In the genomic region with DNA sequence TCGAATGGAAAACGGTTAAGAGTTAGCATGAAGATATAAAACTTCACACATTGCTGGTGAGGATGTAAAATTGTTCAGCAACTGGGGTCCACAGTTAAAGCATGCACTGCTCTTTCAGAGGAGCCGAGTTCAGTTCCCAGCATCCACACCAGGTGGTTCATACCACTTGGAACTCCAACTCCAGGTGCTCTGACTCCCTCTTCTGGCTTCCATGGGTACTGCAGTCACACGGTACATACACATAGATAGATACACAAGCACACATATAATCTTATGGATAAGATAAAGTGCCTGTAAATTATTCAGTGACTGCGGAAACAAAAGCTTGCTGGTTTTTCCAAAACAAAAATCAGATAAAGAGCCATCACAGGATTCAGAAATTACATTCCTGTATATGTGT, we compare ENCODE assay signal across 24 mouse cellular contexts. TPM values are rescaled to one million over a fixed set of nuclear protein-coding genes. Genes with fewer than 3 reads are reported as not detected.
A peak's percentile ranks its signal among the peaks of the same experiment; 100 is the strongest.
DNase-seq lines count a peak whose midpoint lies in the region; ATAC-seq and TF ChIP-seq lines count a peak whose summit lies in the region.
"Had no signal": no experiment of that assay in that cellular context is flagged by ENCODE, and none has a peak within 500 bp of the region (broad histone marks: within the 10 kb centered on the region; RNA-seq: fewer than 3 reads in every experiment).

No protein-coding gene starts in this region.

- no peak overlapping the region for H3K9ac ChIP-seq in kidney, postnatal 0 days (ENCODE audit: low read depth, low read length)
- no peak overlapping the region for H3K9ac ChIP-seq in midbrain, postnatal 0 days (replicated peaks; ENCODE audit: low read length, poor library complexity, severe bottlenecking)
- H3K9ac ChIP-seq in MEL (ENCODE audit: control insufficient read depth, low read depth, low read length, poor library complexity, severe bottlenecking): no peak overlapping the region
- H3K9ac ChIP-seq in stomach, postnatal 0 days (ENCODE audit: low read length): no peak overlapping the region
- H3K9ac ChIP-seq: hindbrain, embryonic 12.5 days; stomach, embryonic 15.5 days had no signal

- ATAC-seq in kidney, postnatal 0 days (replicated peaks; ENCODE audit: low FRiP score, low read depth): no peak
- no peak for ATAC-seq in midbrain, postnatal 0 days (ENCODE audit: low FRiP score)
- no peak for ATAC-seq in stomach, postnatal 0 days (ENCODE audit: low FRiP score, low TSS enrichment)
- ATAC-seq: activated CD4-positive, CD25-positive, alpha-beta regulatory T cell, adult 4 months; forebrain, embryonic 14.5 days; midbrain, embryonic 16.5 days; Patski had no signal

- no peak overlapping the region for H3K4me2 ChIP-seq in kidney, postnatal 0 days (ENCODE audit: low read length)
- no peak overlapping the region for H3K4me2 ChIP-seq in midbrain, postnatal 0 days (ENCODE audit: low read depth, low read length, poor library complexity, severe bottlenecking)
- no peak overlapping the region for H3K4me2 ChIP-seq in stomach, postnatal 0 days (replicated peaks; ENCODE audit: low read depth)
- H3K4me2 ChIP-seq: stomach, embryonic 15.5 days had no signal

- no peak for DNase-seq in kidney, postnatal 0 days (ENCODE audit: low spot score)
- no peak for DNase-seq in kidney, postnatal 10 days
- no peak for DNase-seq in midbrain, postnatal 0 days (ENCODE audit: low spot score)
- no peak for DNase-seq in midbrain, embryonic 10.5 days (ENCODE audit: low spot score)
- no peak for DNase-seq in MEL (ENCODE audit: low read depth, low spot score)
- DNase-seq in stomach, postnatal 0 days (ENCODE audit: low spot score): no peak
- no peak for DNase-seq in urinary bladder, postnatal 14 days (ENCODE audit: low spot score)
- DNase-seq: adrenal gland, adult 8-10 months; cerebellum, adult 8-10 months; gastrocnemius, postnatal 14 days; heart, adult 2 months; kidney, adult 9 months; kidney, postnatal 36 days; liver; lung, postnatal 14 days; right cerebral cortex, adult 18-20 months; right cerebral cortex, postnatal 4 days had no signal

- 0 out of 2 replicates have a peak, but pooled peaks cover 10% of the 10 kb centered on the region for H3K4me1 ChIP-seq in kidney, postnatal 0 days (replicated peaks; ENCODE audit: insufficient read depth, low read length)
- 0 out of 2 replicates have a peak, but pooled peaks cover 4% of the 10 kb centered on the region for H3K4me1 ChIP-seq in midbrain, postnatal 0 days (ENCODE audit: insufficient read depth, low read length)
- H3K4me1 ChIP-seq in midbrain, embryonic 10.5 days: peaks cover 70% of the 10 kb centered on the region
- H3K4me1 ChIP-seq in MEL (ENCODE audit: control insufficient read depth in 1 of 2, insufficient read depth in 2 of 2, low read length in 2 of 2): no peaks in the 10 kb centered on the region
- H3K4me1 ChIP-seq in stomach, postnatal 0 days (replicated peaks; ENCODE audit: control insufficient read depth, insufficient read depth): peaks cover 6% of the 10 kb centered on the region

- TF ChIP-seq EP300 in MEL (IDR thresholded peaks at IDR 0.05; ENCODE audit: low read depth in 1 of 2, low read length in 2 of 2): no peak
- TF ChIP-seq EP300 in stomach, postnatal 0 days (optimal IDR thresholded peaks at IDR 0.05): no peak

- H3K36me3 ChIP-seq in kidney, postnatal 0 days (ENCODE audit: insufficient read depth, low read length): no peaks in the 10 kb centered on the region
- no peaks in the 10 kb centered on the region for H3K36me3 ChIP-seq in midbrain, postnatal 0 days (ENCODE audit: insufficient read depth, low read length)
- H3K36me3 ChIP-seq in midbrain, embryonic 10.5 days: peaks cover 5% of the 10 kb centered on the region
- no peaks in the 10 kb centered on the region for H3K36me3 ChIP-seq in MEL (ENCODE audit: control insufficient read depth in 1 of 2, insufficient read depth in 2 of 2, low read length in 2 of 2)
- H3K36me3 ChIP-seq in stomach, postnatal 0 days (ENCODE audit: control insufficient read depth, insufficient read depth, low read length): no peaks in the 10 kb centered on the region
- H3K36me3 ChIP-seq: hindbrain, embryonic 12.5 days; limb, embryonic 10.5 days; stomach, embryonic 15.5 days had no signal

- no peak overlapping the region for H3K4me3 ChIP-seq in kidney, postnatal 0 days (replicated peaks; ENCODE audit: low read depth, low read length)
- H3K4me3 ChIP-seq in midbrain, postnatal 0 days (ENCODE audit: low read depth, low read length): no peak overlapping the region
- H3K4me3 ChIP-seq in midbrain, embryonic 10.5 days: no peak overlapping the region
- H3K4me3 ChIP-seq in MEL (ENCODE audit: control insufficient read depth in 1 of 2, insufficient read depth in 1 of 2, low read depth in 2 of 2, low read length in 2 of 2): no peak overlapping the region
- H3K4me3 ChIP-seq in stomach, postnatal 0 days (ENCODE audit: low read depth, low read length): no peak overlapping the region
- H3K4me3 ChIP-seq: heart, adult 2 months; hindbrain, embryonic 12.5 days; limb, embryonic 10.5 days; stomach, embryonic 15.5 days had no signal

- TF ChIP-seq RAD21 in MEL (IDR thresholded peaks at IDR 0.05; ENCODE audit: low read depth, low read length): no peak

- H3K79me2 ChIP-seq in MEL (ENCODE audit: control insufficient read depth, insufficient read depth, low read length, poor library complexity): no peaks in the 10 kb centered on the region

- H3K9me3 ChIP-seq in kidney, postnatal 0 days (replicated peaks; ENCODE audit: low read length): no peaks in the 10 kb centered on the region
- no peaks in the 10 kb centered on the region for H3K9me3 ChIP-seq in midbrain, postnatal 0 days (ENCODE audit: low read length)
- no peaks in the 10 kb centered on the region; the same call in 1 of the 2 replicates for H3K9me3 ChIP-seq in midbrain, embryonic 10.5 days (replicated peaks)
- no peaks in the 10 kb centered on the region for H3K9me3 ChIP-seq in MEL (replicated peaks; ENCODE audit: insufficient read depth, low read length)
- H3K9me3 ChIP-seq in stomach, postnatal 0 days (ENCODE audit: control insufficient read depth, low read length): no peaks in the 10 kb centered on the region
- H3K9me3 ChIP-seq: hindbrain, embryonic 12.5 days; limb, embryonic 10.5 days; stomach, embryonic 15.5 days had no signal

- 94% methylated on average over 5 of the region's 5 CpGs for WGBS in kidney, postnatal 0 days
- 98% methylated on average over 5 of the region's 5 CpGs for WGBS in midbrain, postnatal 0 days
- whole genome bisulfite sequencing in midbrain, embryonic 10.5 days: 95% methylated on average over 5 of the region's 5 CpGs
- 96% methylated on average over 5 of the region's 5 CpGs for WGBS in stomach, postnatal 0 days

- TF ChIP-seq POLR2A in MEL (IDR thresholded peaks at IDR 0.05; ENCODE audit: control insufficient read depth in 1 of 2, insufficient read depth in 1 of 2, low read depth in 1 of 2, low read length in 2 of 2, poor library complexity in 1 of 2): no peak

- TF ChIP-seq CTCF in kidney, postnatal 0 days (IDR thresholded peaks at IDR 0.05; ENCODE audit: low read depth): peak; percentile 34; the same call in 1 of the 2 replicates
- peak; percentile 55 for TF ChIP-seq CTCF in midbrain, postnatal 0 days (IDR thresholded peaks at IDR 0.05)
- TF ChIP-seq CTCF in MEL (IDR thresholded peaks at IDR 0.05 in 2 of 3, conservative IDR thresholded peaks at IDR 0.05 in 1 of 3; ENCODE audit: control insufficient read depth in 1 of 3, insufficient read depth in 1 of 3, low read depth in 2 of 3, low read length in 3 of 3, poor library complexity in 1 of 3, severe bottlenecking in 1 of 3): peak in 2 of 3 experiments; percentile 3 to 24; a peak in 1 of 6 replicates
- peak; percentile 45 for TF ChIP-seq CTCF in stomach, postnatal 0 days (IDR thresholded peaks at IDR 0.05; ENCODE audit: low read depth)

- no peak overlapping the region for H3K27ac ChIP-seq in kidney, postnatal 0 days
- no peak overlapping the region for H3K27ac ChIP-seq in midbrain, postnatal 0 days (ENCODE audit: low read depth, low read length)
- H3K27ac ChIP-seq in midbrain, embryonic 10.5 days (replicated peaks): no peak overlapping the region
- H3K27ac ChIP-seq in MEL (ENCODE audit: control insufficient read depth, low read depth, low read length): no peak overlapping the region
- no peak overlapping the region for H3K27ac ChIP-seq in stomach, postnatal 0 days (replicated peaks)
- H3K27ac ChIP-seq: heart, adult 2 months; hindbrain, embryonic 12.5 days; stomach, embryonic 15.5 days had no signal

- H3K27me3 ChIP-seq in kidney, postnatal 0 days (ENCODE audit: insufficient read depth, low read length): no peaks in the 10 kb centered on the region
- H3K27me3 ChIP-seq in midbrain, postnatal 0 days (ENCODE audit: insufficient read depth, low read length): no peaks in the 10 kb centered on the region
- peaks cover 19% of the 10 kb centered on the region; the same call in 1 of the 2 replicates for H3K27me3 ChIP-seq in midbrain, embryonic 10.5 days (ENCODE audit: low read depth, poor library complexity, severe bottlenecking)
- H3K27me3 ChIP-seq in MEL (ENCODE audit: control insufficient read depth in 1 of 2, insufficient read depth in 2 of 2, low read length in 2 of 2): no peaks in the 10 kb centered on the region
- no peaks in the 10 kb centered on the region for H3K27me3 ChIP-seq in stomach, postnatal 0 days (ENCODE audit: control insufficient read depth, insufficient read depth, low read length)
- H3K27me3 ChIP-seq: hindbrain, embryonic 12.5 days; stomach, embryonic 15.5 days had no signal

TF ChIP-seq in MEL, 35 proteins besides CTCF, POLR2A, EP300 and RAD21:
- TF ChIP-seq MYB (IDR thresholded peaks at IDR 0.05; ENCODE audit: low read depth, low read length) (no peak), ZNF384 (IDR thresholded peaks at IDR 0.05; ENCODE audit: low read depth, low read length) (no peak), USF1 (IDR thresholded peaks at IDR 0.05; ENCODE audit: low read depth, low read length) (no peak), TCF12 (IDR thresholded peaks at IDR 0.05; ENCODE audit: low read depth, low read length) (no peak)
TF ChIP-seq in MEL: peak in this region for 0.

RNA-seq across cellular contexts. Expression of a gene that starts 19.9 kb away (rescaled TPM):
- polyA plus RNA-seq in kidney, postnatal 0 days (2015; fragmentation: Nextera tagmentation; extraction: Ambion mirVana): 1.6 and 2.2 TPM in 2 replicates
- total RNA-seq in midbrain, postnatal 0 days (2014; rRNA removed): 26.1 and 26.4 TPM in 2 replicates
- 2.1 and 2.5 TPM in 2 replicates for polyA plus RNA-seq in midbrain, postnatal 0 days (2015; fragmentation: Nextera tagmentation; extraction: Ambion mirVana)
- 4.1 and 4.5 TPM in 2 replicates for polyA plus RNA-seq in midbrain, embryonic 10.5 days (2016; fragmentation: Nextera tagmentation; extraction: Ambion mirVana)
- 0.03 TPM in 1 of 2 replicates, not detected in the other for total RNA-seq in MEL (2012; rRNA removed)
- polyA plus RNA-seq in MEL (2012; ENCODE audit: insufficient read depth in 1 of 2, insufficient read length in 2 of 2, low read depth in 1 of 2, low replicate concordance in 2 of 2, missing spikeins in 1 of 2): under 1 TPM in 1 of 2 experiments, not detected in 1; 0.13 TPM
- polyA plus RNA-seq in stomach, postnatal 0 days (2015; fragmentation: Nextera tagmentation; extraction: Ambion mirVana): 0.45 and 0.75 TPM in 2 replicates
- polyA plus RNA-seq: activated CD4-positive, CD25-positive, alpha-beta regulatory T cell, adult 4 months; Patski had no signal
